Mouse (Mus musculus) liver, postnatal 0 days (tissue): ENCODE measurements around the gene St7. TPM values are rescaled to one million over a fixed set of nuclear protein-coding genes. Genes with fewer than 3 reads are reported as not detected.

Source experiments
- ATAC-seq: fragments of 200-750 bp; cut with Nextera tagmentation; 2 replicates; pipeline ENCODE4 v1.8.0; 2017; ENCODE audit warnings: mild to moderate bottlenecking, moderate library complexity
- DNase-seq: peaks from one replicate; pipeline ENCODE4 v3.0.0-alpha.2; 2016
- H3K27ac ChIP-seq: fragments of 300-500 bp; sonication (generic); 2 replicates; pipeline ENCODE4 v1.5.1; 2014; ENCODE audit warnings: antibody characterized with exemption, moderate library complexity, mild to moderate bottlenecking, low read depth
- H3K27me3 ChIP-seq: fragments of 300-500 bp; sonication (generic); 2 replicates; pipeline ENCODE4 v1.6.1; 2014; ENCODE audit warnings: low read length, control low read depth, mixed read lengths; ENCODE audit not compliant: insufficient read depth
- H3K36me3 ChIP-seq: fragments of 300-500 bp; sonication (generic); replicated peaks from 2 replicates; pipeline ENCODE4 v1.6.1; 2014; ENCODE audit warnings: mild to moderate bottlenecking, control low read depth, low read length, moderate library complexity, mixed read lengths; ENCODE audit not compliant: insufficient read depth
- H3K4me1 ChIP-seq: fragments of 300-500 bp; sonication (generic); 2 replicates; pipeline ENCODE4 v1.6.1; 2014; ENCODE audit warnings: antibody characterized with exemption, mild to moderate bottlenecking, control low read depth; ENCODE audit not compliant: insufficient read depth
- H3K4me2 ChIP-seq: fragments of 300-500 bp; sonication (generic); 2 replicates; pipeline ENCODE4 v1.6.1; 2014; ENCODE audit warnings: low read depth, mild to moderate bottlenecking, low read length, moderate library complexity, mixed read lengths
- H3K4me3 ChIP-seq: fragments of 300-500 bp; sonication (generic); 2 replicates; pipeline ENCODE4 v1.5.1; 2014; ENCODE audit warnings: low read depth, low read length
- H3K9ac ChIP-seq: fragments of 300-500 bp; sonication (generic); replicated peaks from 2 replicates; pipeline ENCODE4 v1.6.1; 2014; ENCODE audit warnings: mild to moderate bottlenecking, moderate library complexity
- H3K9me3 ChIP-seq: fragments of 300-500 bp; sonication (generic); 2 replicates; pipeline ENCODE4 v1.6.1; 2016; ENCODE audit warnings: mild to moderate bottlenecking, control low read depth, low read length, mixed read lengths
- CTCF ChIP-seq: sonication (generic); IDR thresholded peaks from 2 replicates; pipeline ENCODE4 v1.5.1; 2016; ENCODE audit warnings: antibody characterized with exemption, low read depth
- EP300 ChIP-seq: IDR thresholded peaks from 2 replicates; pipeline ENCODE4 v1.6.1; 2016; ENCODE audit warnings: antibody characterized with exemption, low read depth, mild to moderate bottlenecking
- WGBS: fragments of 180-500 bp; shearing (Covaris S2); extraction: QIAGEN DNeasy Blood & Tissue Kit; methylation state at CpG from one replicate; pipeline ENCODE4 v1.1.7; 2014; ENCODE audit not compliant: insufficient replicate concordance; 5-methylcytosine and 5-hydroxymethylcytosine counted together
- polyA plus RNA-seq: library from polyadenylated mRNA; unstranded; fragments of >200 nt; fragmentation: Nextera tagmentation; extraction: Ambion mirVana; gene quantifications from 2 replicates; pipeline ENCODE4 v1.2.1, GENCODE M21; 2015

The St7 gene
- polyA plus RNA-seq, 1 experiment from 2014 or later: 11.0 TPM

DNA sequence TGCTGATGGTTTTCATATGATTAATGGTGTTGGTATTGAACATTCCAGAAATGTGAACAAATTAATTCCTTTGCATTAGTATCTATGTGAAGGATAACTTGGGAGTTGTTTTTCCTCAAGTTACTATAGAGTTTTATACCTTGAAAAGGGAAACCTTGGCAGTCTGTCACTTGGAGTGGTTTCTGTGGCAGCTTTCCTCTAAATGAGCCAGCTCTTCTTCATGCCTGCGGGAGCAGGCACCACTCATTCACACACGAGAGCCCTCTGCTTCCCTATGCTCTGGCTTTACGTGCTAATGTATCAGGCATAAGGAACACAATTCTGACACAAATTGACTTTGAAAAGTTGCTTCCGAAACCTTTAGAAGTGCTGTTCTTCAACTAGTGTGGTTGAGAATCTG lies 224.5 kb downstream of the St7 start:
- no peak for ATAC-seq
- 83% methylated on average over 4 of the region's 4 CpGs for WGBS
- Histone ChIP-seq H3K9ac (no peak overlapping the region), H3K4me1 (no peaks in the 10 kb centered on the region), H3K36me3 (no peaks in the 10 kb centered on the region), H3K4me2 (no peak overlapping the region), H3K9me3 (no peaks in the 10 kb centered on the region), H3K27ac (no peak overlapping the region), H3K27me3 (no peaks in the 10 kb centered on the region), H3K4me3 (no peak overlapping the region)
- TF ChIP-seq EP300 (no peak), CTCF (no peak)
- no peak for DNase-seq

DNA sequence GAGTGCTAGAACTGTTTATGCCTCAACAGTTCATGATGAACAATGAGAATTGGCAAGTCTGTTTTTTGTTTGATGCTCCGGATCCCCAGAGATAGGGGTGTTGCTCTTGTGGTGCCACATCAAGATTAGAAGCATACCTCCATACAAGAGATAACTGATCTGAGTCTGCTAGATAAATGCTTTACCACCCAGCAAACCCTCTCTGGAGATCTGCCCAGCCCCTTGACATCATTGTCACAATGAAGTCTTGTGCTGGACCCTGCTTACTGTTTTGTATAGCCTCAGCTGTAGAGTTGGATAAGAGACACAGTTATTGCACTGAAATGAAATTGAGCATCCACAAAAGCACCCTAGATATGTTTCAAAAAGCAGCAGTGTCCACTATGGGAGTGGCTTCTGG lies 229.4 kb downstream of the St7 start:
- Histone ChIP-seq H3K27me3 (no peaks in the 10 kb centered on the region), H3K4me3 (no peak overlapping the region), H3K9ac (no peak overlapping the region), H3K4me1 (no peaks in the 10 kb centered on the region), H3K36me3 (no peaks in the 10 kb centered on the region; the same call in 1 of the 2 replicates), H3K27ac (no peak overlapping the region), H3K4me2 (no peak overlapping the region), H3K9me3 (no peaks in the 10 kb centered on the region)
- ATAC-seq (no peak), DNase-seq (no peak)
- WGBS: 82% methylated on average over 1 of the region's 1 CpGs
- no peak for TF ChIP-seq CTCF
- no peak for TF ChIP-seq EP300

DNA sequence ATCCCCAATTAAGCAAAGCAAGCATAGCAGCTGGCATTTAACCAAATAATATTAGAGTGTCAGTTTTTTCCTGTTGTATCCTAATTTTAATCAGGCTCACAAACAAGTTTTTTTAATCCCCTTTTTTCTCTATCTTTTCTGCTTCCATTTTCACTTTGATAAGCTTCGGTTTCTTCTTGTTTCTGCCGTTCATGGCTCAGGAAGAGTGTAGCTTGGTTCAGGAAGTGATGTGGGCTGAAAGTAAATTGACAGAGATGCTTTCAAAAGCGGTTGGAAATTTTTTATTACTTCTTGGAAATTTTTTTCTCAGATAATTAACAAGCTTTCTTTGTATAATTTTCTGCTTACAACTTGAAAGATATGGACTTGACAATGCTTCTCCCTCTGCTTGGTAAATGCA lies 230.2 kb downstream of the St7 start:
- no peak overlapping the region for H3K9ac ChIP-seq
- H3K27me3 ChIP-seq: no peaks in the 10 kb centered on the region
- no peak for TF ChIP-seq EP300
- TF ChIP-seq CTCF: no peak
- H3K4me2 ChIP-seq: no peak overlapping the region
- H3K36me3 ChIP-seq: no peaks in the 10 kb centered on the region; the same call in 1 of the 2 replicates
- no peaks in the 10 kb centered on the region for H3K4me1 ChIP-seq
- DNase-seq (no peak), ATAC-seq (no peak)
- no peaks in the 10 kb centered on the region for H3K9me3 ChIP-seq
- H3K4me3 ChIP-seq: no peak overlapping the region
- WGBS: 42% methylated on average over 3 of the region's 3 CpGs
- H3K27ac ChIP-seq: no peak overlapping the region

DNA sequence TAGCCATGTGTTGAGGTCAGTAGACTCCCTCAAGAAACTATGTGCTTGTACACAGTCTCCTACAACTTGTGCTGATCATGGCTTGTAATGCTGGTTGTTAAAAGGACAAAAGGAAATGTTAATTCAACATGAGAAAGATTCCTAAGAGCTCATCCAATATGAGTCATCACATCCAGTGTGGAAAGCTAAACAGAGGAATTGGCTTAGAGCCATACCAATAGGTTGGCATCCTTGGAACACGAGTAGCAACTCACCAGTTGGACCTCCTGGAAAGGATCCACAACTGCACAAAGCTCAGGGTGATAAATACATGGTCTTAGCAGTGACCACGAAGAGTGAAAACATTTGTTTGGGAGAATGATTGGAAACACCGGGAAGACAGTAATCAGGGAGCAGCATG lies 230.6 kb downstream of the St7 start:
- no peak overlapping the region for H3K4me2 ChIP-seq

DNA sequence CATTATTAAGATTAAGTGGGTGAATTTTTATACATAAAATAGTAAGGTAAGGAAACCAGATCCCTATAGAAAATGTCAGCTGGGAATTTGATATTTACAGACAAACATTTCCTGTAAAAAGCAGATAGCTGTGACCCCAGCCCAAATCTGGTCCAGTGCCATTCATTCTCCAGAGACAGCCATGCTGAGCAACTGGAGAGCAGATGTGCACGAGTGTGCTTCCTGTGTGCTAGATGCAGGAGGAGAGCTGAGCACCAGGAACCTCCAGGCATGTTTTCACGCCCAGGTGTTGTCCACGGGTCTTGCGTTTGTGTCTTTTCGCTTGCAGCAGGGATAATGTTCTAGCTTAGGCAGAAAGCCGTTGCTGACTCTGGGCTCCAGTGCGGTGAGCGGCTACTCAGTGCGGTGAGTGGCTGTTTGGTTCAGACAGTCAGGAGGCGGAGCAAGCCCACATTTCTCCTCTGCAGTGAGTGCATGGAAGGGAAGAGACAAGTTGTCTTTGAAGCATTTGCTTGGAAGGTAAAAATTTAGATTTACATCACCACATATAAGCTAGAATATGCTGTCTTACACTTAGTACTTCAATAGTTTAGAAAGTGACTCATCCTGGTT lies 231.3 kb downstream of the St7 start:
- Histone ChIP-seq H3K36me3 (no peaks in the 10 kb centered on the region; the same call in 1 of the 2 replicates), H3K4me1 (no peaks in the 10 kb centered on the region), H3K27ac (no peak overlapping the region), H3K9me3 (no peaks in the 10 kb centered on the region), H3K9ac (no peak overlapping the region), H3K4me2 (no peak overlapping the region), H3K27me3 (no peaks in the 10 kb centered on the region), H3K4me3 (no peak overlapping the region)
- DNase-seq (no peak), ATAC-seq (no peak)
- WGBS: 83% methylated on average over 10 of the region's 10 CpGs
- no peak for TF ChIP-seq CTCF
- TF ChIP-seq EP300: no peak

More for the DNA sequence above, 230.6 kb downstream of the St7 start:
- no peaks in the 10 kb centered on the region for H3K27me3 ChIP-seq
- H3K9ac ChIP-seq: no peak overlapping the region
- 66% methylated on average over 3 of the region's 3 CpGs for WGBS
- ATAC-seq (no peak), DNase-seq (no peak)
- TF ChIP-seq CTCF (no peak), EP300 (no peak)
- no peak overlapping the region for H3K4me3 ChIP-seq
- H3K27ac ChIP-seq: no peak overlapping the region
- H3K36me3 ChIP-seq: no peaks in the 10 kb centered on the region; the same call in 1 of the 2 replicates
- H3K4me1 ChIP-seq: no peaks in the 10 kb centered on the region
- H3K9me3 ChIP-seq: no peaks in the 10 kb centered on the region

DNA sequence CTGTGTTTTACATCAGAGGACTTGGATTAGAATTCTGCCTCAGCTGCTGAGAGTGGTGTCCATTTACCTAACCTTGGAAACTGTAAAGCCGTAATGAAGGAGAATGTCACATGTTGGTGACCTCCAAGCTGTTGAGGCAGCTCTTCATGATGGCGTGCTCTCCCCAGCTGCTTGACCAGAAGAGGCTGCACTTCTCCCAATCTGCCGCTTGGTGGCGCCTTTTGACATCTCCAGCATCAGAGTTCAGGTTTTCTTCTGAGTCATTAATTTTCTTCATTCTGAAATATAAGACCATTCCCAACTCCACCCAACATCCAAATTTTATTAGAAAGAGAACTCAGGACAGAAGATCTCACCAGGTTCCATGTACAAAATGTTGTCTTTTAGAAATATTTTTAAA lies 232.5 kb downstream of the St7 start:
- DNase-seq (peak; percentile 40), ATAC-seq (no peak)
- Histone ChIP-seq H3K27ac (no peak overlapping the region), H3K27me3 (no peaks in the 10 kb centered on the region), H3K9me3 (no peaks in the 10 kb centered on the region), H3K4me2 (no peak overlapping the region), H3K4me1 (no peaks in the 10 kb centered on the region), H3K4me3 (no peak overlapping the region), H3K36me3 (no peaks in the 10 kb centered on the region; the same call in 1 of the 2 replicates), H3K9ac (no peak overlapping the region)
- TF ChIP-seq EP300 (no peak), CTCF (peak; percentile 68)
- WGBS: 44% methylated on average over 4 of the region's 4 CpGs
